Mouse (Mus musculus) thymus, postnatal 36 days (tissue): ENCODE data around the gene Mettl23.
"Not testable (repeated sequence)": the region's sequence is repeated elsewhere in the genome, so short reads cannot be mapped to it uniquely, and the experiment has no call there.

ENCODE experiments used
- DNase-seq, 2 experiments: peaks; one replicate each; pipeline ENCODE4 v3.0.0; 2022; ENCODE audit warnings: mixed read lengths in 2 of 2

Mettl23 gene

DNA sequence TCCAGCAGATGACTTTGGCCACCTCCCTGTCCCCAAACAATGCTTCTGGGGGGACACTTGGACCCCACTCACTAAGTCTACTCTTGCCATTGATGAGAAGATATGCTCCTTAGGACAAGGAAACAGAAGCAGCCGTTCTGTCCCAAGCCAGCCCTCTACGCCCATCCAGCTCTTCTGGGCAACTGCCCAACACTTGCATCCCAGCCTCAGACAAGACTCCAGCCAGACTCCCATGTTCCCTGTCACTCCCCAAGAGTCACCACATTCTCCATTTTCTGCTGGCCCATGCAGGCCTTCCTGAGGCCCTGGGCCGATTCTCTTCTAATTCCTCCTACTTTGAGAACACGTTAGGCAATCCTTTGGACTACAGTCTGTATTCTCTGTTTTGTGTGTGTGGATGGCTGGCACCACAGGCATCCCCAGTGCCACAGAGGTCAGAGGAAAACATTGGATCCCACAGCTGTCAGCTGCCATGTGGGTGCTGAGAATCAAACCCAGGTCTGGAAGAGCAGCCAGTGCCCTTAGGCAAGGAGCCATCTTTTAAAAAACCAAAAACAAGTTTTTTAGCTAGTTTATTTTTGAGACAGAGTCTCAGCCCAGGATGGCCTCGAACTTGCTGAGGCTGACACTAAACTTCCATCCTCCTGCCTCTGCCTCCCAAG lies 23.0 kb upstream of the Mettl23 start:
- DNase-seq = no peak

DNA sequence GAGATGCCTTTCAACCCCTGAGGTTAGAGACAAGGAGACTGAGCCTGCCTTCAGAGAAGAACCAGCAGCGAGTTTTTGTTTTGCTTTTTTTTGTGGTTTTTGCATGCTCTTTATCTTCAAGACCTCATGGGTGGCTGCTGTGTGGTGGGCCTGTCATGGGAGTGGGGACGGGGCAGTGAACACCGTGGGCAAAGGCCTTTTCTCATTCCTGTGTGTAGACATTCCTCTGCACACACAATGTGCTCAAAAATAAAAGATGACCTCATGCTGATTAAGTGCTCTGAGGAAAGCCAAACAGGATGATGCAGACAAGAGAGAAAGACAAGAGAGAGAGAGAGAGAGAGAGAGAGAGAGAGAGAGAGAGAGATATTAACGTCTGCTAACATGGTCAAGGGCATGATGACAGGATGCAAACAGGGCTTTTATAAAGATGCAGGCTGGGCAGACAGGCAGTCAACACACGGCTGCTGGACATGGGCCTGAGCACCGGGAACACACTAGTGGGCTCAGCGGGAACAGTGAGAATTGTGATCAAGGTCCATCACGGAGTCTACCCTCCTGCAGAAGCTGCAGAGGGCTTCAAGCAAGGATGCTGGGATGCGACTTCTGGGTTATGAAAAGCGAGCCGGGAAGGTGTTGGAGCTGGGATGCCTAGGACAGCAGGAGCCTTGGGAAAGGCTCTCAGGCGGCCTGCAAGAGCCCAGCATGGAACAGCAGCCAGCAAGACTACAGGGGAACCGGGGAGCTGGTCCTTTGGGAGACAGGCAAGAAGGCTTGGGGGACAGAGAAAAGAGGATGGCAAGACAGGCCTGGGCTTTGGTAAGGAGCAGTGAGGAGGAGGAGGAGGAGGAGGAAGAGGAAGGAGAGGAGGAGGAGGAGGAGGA lies 21.8 kb upstream of the Mettl23 start:
- no peak for DNase-seq

DNA sequence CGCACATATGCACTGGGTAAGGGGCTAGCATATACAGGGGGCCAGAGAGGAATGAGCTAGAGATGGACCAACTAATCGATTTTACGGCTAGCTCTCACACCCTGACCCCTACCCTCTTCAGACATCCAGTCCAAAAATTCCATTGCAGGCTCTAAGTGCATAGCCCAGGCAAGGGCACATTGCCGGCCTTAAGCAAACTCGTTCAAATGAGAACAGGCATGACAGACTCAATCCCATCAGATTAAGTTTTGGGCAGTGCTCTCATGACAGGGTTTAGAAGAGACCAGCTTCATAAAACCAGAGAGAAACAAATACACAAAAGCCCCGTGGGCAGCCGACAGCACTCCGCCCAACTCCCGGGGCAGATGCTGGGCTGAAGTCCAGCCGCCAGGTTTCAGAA lies 20.9 kb upstream of the Mettl23 start:
- no peak for DNase-seq

DNA sequence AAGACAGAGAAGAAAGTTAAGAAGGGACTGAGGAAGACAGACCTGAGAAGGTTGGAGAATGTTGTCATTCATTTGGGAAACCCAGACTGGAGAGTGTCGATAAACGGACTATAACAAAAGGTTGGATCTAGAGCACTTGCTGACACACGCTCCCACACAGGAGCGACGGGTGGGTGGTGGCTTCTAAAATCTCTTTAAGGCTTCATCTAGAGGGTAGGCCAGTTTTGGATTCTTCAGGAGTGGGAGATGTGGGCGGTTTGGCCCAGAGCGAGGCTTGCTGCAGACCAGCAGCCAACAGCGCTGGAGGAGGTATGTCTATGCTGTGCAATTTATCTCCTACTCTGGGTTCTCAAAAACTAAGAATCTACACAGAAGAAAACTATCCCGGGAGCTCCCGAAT lies 20.5 kb upstream of the Mettl23 start:
- no peak for DNase-seq

DNA sequence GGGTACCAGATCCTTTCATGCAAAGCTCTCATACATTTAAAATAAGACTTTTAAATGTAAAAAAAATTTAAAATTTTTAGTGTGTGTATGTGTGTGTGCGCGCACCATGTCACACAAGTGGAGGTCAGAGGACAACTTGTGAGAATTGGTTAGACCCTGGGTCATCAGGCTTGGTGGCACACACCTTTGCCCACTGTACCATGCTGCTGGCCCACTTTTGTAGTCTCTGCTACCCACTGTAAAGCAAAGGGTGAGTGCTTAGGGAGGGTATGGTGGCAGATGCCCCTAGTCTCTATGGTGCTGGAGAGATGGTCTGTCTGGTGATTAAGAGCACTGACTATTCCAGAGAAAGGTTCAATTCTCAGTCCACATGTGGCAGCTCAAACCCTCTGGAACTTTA lies 19.8 kb upstream of the Mettl23 start:
- no peak for DNase-seq

DNA sequence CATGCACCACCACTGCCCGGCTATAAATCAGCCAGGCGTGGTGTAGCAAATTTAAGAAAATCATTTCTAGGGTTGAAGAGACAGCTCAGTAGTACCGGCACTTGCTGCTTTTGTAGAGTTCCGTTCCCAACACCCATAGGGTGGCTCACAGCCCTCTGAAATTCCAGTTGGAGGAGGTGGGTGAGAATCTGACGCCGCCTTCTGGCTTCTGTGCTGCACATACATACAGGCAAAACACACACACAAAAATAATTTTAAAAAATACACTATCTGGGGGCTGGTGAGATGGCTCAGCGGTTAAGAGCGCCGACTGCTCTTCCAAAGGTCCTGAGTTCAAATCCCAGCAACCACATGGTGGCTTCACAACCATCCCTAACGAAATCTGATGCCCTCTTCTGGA lies 19.2 kb upstream of the Mettl23 start:
- not testable (repeated sequence) for DNase-seq

DNA sequence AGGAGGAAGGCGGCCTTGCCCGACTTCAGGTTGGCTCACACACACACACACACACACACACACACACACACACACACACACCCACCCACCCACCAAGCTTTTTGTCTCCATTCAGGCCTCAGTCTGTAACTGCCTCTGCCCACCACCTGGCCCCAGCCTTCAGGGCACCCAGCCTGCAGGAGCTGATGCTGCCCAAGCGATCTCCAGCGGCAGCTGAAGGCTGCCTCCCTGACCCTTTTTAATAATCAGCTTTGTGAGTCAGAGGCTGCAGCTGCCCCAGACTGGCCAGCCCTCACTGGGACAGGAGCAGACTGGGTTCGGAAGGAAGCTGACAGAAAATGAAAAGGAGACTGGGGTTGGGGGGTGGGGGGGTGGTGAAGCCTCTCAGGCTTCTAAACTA lies 17.8 kb upstream of the Mettl23 start:
- DNase-seq = no peak

DNA sequence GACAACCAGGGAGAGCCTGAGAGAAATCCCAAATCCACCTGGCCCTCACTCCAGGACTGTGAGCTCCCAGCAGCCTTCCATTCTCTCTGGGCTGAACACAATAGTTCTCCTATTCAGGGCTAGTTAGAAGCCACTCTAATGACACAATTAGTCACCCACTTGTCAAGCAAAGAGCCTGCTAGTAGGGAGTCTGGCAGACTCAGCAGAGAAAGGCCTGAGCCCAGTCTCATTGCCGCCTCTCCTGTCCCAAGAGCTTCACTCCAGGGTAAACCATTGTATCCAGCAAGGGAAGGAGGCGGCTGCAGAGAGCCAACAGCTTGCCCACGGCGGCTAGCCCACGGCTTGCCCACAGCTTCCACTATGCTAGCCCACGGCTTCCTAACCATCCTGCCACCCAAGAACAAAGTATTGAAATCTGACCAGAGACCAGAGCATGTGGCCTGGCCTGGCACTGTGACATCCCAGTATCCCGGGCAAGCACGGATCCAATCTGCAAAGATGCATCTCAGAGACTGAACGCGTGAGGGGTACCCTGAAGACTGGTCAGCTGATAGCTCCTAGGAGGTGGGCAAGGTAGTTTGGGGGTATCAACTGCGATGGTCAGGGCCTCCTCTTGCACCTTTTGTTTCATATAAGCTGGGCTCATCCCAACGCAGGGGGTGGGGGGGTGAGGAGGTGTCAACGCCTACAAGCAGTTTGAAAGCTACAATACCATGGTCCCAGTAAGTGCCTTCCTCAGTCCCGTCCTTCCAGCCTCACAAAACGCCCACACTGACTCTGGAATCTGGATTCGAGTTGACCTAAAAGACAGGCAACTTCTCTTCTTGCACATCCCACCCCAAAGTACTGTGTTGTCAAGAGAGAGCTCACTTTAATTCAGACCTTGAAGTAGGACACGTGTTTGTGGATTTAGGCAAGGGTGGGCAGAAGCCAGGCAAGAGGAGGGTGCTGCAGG lies 16.3 kb upstream of the Mettl23 start:
- DNase-seq = no peak

DNA sequence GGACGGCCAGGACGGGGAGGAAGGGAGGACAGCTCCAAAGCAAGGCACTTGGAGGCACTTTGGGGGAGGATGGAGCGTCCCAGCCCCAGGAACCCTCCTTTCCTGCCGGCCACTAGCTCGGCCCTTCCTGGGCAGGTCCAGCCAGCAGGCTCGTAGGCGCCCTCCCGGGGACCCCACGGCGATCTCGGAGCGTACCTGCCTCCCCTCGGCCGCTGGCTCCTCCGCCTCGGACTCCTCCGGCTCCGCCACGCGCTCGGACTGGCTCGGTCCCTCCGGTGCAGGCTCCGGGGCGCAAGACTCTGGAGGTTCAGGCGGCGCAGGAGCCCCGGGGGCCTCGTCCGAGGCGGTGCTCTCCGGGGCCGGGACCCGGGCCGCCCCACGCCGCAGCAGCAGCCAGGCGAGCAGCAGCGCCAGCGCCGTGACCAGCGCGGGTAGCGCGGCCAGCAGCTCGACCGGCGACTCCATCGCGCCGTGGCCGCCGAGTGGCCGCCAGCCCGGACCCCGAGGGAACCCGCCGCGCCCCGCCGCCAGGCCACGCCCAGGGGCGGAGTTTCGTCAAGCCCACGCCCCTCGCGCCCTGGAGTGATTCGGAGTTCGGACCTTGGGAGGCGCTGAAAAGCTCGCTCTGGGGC lies 15.4 kb upstream of the Mettl23 start, which contains the start of gene Mxra7:
Gene Mxra7 (minus strand): TSS at position 513 of the 632 bp plus-strand sequence.
- DNase-seq = peak; percentile 58 to 61

DNA sequence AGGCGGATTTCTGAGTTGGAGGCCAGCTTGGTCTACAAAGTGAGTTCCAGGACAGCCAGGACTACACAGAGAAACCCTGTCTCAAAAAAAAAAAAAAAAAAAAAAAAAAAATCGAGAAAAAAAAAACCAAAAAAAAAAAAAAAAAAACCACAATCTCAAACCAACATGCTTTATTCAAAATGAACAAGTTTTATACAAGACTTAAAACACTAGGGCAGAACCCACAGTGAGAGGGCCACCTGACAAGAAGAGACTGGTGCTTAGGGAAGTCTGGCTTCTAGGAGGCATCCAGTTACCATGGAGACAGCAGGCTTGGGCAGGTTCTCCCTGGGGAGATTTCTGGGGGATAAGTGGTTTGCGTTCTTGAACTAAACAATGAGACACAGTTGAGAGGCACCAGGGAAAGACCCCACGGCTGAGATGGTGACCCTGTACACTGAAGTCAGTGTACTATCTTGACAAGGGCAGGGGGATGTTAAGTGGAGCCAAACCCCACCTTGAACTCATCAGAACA lies 10.8 kb upstream of the Mettl23 start:
- DNase-seq = no peak

DNA sequence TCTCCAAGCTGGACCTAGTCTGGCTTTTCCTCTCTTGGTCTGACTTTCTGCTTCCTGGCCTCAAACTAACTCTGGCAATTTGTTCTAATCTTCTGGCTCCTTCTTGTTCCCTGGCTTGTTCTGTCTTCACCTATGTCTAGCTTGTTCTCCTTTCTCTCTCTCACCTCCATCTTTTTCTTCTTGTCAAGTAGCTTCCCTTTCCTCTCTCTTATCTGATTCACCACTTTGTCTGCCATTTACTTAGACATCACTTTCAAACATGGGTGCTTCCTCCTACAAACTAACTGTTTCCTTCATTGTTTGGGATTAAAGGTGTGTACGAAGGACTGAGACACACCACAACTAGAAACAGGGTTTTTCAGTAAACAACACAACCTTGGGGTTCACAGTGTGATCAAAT lies 8.1 kb upstream of the Mettl23 start:
- DNase-seq = no peak

DNA sequence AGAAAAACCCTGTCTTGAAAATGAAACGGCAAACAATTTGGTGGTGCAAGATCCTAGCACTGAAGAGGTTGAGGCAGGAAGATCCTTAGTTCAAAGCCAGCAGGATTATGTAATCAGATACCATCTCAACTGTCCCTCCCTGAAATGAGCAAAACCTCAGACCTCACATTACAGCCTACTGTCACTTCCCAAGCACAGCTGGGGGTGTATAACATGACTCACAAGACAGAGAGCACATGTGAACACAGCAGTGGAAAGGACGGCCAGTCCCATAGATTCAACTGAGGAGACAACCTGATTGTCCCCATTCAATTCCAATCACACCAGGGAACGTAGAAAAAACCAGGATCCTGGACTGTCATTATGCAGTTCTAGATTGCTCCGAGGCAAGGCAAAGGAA lies 6.8 kb upstream of the Mettl23 start:
- DNase-seq = no peak

DNA sequence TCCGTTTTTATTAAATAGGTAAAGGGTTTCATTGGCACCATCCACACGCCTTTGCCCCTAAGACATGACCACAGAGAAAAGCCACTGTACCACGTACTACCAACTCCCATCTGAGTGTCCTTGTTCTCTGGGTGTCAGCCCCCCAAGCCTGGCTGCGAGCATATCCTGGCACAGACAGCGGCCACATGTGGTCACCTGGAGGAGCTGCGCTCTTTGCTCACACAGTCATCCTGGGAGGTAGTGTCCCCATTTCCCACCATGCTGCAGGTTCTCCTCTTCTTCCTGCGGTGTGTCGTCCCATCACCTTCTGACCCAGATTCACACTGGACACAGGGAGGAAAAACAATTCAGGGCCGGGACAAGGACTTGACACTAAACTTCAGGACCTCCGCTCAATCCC lies 5.6 kb upstream of the Mettl23 start:
- DNase-seq = no peak

DNA sequence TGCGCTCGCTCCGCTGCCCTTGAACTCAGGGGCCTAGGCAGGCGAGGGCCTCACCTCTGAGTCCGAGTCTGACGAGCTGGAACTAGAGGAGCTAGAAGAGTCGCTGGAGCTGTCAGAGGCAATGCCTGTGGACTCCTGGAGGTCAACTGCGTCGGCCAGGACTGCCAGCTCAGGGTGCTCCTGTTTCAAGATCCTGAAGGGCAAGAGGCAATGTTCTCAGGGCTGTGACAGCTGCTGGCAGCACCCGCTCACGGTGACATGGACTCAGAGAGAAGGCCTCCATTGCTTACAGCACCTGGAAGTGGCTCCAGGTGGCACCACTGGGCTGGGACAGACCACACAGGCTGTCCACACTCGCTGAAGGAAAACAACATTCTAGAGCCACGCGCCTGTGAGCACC lies 4.1 kb upstream of the Mettl23 start:
- DNase-seq = no peak

DNA sequence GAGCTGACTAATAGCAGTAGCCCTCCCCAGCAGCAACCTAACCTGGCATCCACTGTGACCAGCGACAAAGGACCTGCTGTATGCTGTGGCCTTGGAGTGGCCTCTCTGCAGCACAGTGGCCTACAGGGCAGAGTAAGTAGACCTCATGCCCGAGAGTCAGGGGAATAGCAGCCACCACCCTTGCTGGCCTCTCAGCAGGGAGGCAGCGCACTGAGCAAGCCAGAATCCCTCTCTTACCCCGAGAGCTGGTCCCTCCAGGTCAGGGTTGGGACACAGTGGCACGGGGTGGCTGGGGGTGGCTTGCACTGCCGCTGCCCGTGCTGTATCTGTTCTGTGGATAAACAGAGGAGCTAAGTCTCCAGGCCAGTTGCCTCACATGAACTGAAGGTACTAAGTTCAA lies 3.5 kb upstream of the Mettl23 start:
- no peak for DNase-seq

DNA sequence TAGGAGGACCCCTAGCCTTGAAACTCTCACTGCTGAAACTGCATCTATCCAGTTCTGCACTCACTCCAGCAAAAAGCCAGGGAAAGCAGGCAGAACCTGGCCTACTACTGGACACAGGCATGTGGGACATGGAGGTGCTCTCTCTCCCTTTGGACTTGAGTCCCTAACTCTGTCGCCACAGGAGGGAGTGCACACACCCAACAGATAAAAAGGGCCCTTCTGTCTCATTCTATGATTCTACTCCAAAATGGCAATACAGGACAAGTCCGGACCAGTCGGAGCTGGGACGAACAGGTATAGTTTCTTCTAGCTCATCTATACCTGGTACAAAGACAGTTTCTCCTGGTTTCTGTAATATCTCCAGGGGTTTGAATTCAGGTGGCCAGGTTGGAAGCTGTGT lies 2.3 kb upstream of the Mettl23 start:
- DNase-seq = no peak

DNA sequence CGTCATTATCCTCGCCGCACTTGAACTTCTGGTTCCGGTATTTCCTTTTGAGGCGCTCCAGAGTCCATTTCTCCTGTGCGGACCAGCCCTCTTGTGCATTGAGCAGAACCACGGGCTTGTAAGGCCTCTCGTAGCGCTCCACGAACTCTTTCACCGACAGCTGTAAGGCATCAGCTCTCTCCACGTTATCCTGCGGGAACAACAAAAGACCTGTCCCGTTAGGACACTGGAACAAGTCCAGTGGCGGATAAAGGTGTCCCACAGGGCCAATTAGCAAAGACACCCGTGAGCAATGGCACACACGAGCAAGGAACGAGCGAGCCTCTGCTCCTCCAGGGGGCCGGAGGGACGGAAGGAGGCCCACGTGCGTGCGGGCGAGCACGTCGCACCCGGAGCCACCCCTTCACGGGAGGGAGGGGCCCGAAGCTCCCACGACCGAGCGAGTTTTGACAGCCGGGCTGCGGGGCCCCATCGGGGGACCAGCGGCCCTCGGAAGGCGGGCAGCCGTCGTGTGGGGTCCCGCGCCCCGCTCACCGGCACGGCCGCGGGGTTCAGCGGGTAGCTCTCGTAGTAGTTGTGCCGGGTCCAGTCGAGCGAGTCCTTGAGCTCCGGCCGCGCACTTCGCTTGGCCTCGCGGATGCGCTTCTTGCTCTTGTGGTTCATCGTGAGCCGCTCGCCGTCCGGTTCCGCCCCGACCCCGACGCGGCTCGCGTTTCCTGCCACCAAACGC lies 382 bp upstream of the Mettl23 start:
- DNase-seq = peak; percentile 74 to 81

DNA sequence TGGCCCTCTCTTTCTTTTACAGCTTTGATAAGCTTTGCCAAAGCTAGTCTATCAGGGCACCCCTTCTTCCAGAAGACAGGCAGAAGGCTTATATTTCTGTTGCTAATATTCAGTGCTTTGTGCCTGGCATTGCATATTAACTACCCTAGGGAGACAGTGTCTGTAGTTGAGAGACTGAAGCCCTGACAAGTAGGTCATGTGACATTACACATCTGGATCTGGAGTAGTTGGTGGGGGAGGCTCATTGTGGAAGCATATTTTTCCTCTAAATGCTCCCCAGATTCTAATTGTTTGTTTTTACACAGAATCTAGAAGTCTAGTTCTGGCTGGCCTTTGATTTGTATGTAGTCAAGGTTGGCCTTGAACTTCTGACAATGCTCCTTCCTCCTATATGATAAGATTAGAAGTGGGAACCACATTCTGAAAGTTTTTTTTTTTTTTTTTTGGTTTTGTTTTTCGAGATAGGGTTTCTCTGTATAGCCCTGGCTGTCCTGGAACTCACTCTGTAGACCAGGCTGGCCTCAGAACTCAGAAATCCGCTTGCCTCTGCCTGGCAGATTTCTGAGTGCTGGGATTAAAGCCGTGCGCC lies 3.6 kb downstream of the Mettl23 start:
- DNase-seq = no peak

DNA sequence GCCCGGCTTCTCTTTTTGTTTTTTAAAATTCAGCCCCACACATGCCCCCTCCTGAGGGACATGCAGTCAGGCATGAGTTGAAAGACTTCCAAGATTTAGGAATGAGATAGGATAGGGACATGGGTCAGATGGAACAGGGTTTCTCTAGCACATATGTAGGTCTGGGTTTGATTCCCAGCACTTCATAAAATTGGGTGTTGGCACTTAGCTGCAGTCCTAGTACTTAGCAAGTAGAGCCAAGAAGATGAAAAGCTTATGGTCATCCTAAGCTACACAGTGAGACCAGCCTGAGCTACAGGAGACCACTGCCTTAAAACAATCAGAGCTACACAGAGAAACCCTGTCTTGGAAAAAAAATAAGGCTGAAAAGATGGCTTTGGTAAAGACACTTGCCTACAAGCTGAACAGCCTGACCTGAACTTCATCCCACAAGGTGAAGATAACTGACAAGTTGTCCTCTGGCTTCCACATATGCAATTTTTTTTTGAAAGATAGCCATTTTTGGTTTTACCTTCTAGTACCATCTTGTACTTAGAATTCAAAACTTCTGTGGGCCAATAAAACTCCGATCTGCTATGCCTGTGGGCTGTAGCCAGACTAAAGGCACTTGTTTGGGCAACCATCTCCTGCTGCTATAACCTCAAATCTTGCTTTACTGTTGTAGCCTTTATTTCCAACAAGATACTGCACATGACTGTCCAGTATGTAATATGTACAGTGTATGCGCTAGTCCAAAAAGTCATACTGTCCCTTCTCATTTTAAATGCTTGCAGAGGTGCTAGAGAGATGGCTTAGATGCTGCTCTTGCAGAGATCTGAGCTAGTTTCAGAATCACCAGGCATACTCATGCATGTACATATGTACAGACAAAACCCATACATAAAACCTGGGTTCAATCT lies 4.4 kb downstream of the Mettl23 start:
- DNase-seq = no peak
